Mouse (Mus musculus): ENCODE measurements around the gene Mesd.

DNA sequence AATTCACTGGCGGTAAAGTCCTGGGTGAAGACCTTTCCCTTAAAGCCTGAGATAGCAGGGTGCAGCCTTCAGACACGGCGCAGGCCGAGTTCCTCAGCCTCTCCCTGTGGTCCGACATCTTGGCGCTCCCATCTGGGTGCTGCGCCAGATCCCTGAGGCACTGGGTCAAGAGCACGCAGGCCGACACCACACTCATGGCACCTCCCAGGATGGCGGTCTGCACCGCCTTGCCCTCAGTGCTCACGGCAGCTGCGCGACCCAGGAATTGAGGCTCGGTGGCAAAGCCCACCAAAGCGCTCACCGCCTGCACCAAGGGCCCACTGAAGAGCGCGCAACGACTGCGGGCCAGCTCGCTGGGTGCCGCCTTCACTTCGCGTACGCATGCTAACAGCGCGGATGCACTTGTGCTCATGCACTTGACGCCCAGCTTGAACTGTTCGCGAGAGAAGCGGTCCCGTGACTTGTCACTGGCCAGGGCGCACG, 2.1 kb upstream of the Mesd start:
- TF ChIP-seq POLR2A (IDR thresholded peaks at IDR 0.05; ENCODE audit: insufficient read depth, low read depth, low read length) (no peak; the same call in 1 of the 2 replicates), EP300 (IDR thresholded peaks at IDR 0.05; ENCODE audit: insufficient read depth, low read depth, low read length) (no peak)

All from heart, adult 2 months (tissue).